Mouse (Mus musculus) liver, embryonic 16.5 days (tissue): ENCODE measurements around the gene Man2b1. TPM values are rescaled to one million over a fixed set of nuclear protein-coding genes. Genes with fewer than 3 reads are reported as not detected.
A peak's percentile ranks its signal among the peaks of the same experiment; 100 is the strongest.

Experiments used
- ATAC-seq: fragments of 200-750 bp; cut with Nextera tagmentation; 2 replicates; pipeline ENCODE4 v1.8.0; 2017; ENCODE audit warnings: low read depth, mild to moderate bottlenecking, moderate number of reproducible peaks, moderate library complexity
- H3K27ac ChIP-seq: fragments of 300-500 bp; sonication (generic); 2 replicates; pipeline ENCODE4 v1.5.1; 2014; ENCODE audit warnings: mild to moderate bottlenecking, low read length
- H3K27me3 ChIP-seq: fragments of 300-500 bp; sonication (generic); 2 replicates; pipeline ENCODE4 v1.6.1; 2014; ENCODE audit warnings: low read depth, low read length, mixed read lengths; ENCODE audit not compliant: control insufficient read depth, insufficient read depth
- H3K36me3 ChIP-seq: fragments of 300-500 bp; sonication (generic); 2 replicates; pipeline ENCODE4 v1.6.1; 2014; ENCODE audit warnings: mild to moderate bottlenecking; ENCODE audit not compliant: control insufficient read depth, insufficient read depth
- H3K4me1 ChIP-seq: fragments of 300-500 bp; sonication (generic); 2 replicates; pipeline ENCODE4 v1.6.1; 2014; ENCODE audit warnings: low read depth, low read length, mixed read lengths; ENCODE audit not compliant: control insufficient read depth
- H3K4me2 ChIP-seq: fragments of 300-500 bp; sonication (generic); 2 replicates; pipeline ENCODE4 v1.6.1; 2014; ENCODE audit warnings: low read depth, low read length, mixed read lengths
- H3K4me3 ChIP-seq: fragments of 300-500 bp; sonication (generic); 2 replicates; pipeline ENCODE4 v1.5.1; 2014; ENCODE audit warnings: low read depth, mild to moderate bottlenecking, low read length
- H3K9ac ChIP-seq: fragments of 300-500 bp; sonication (generic); 2 replicates; pipeline ENCODE4 v1.6.1; 2014; ENCODE audit warnings: low read depth, low read length
- H3K9me3 ChIP-seq: fragments of 300-500 bp; sonication (generic); replicated peaks from 2 replicates; pipeline ENCODE4 v1.6.1; 2016; ENCODE audit warnings: low read length; ENCODE audit not compliant: control insufficient read depth
- WGBS: fragments of 180-500 bp; shearing (Covaris S2); extraction: QIAGEN DNeasy Blood & Tissue Kit; methylation state at CpG from one replicate; pipeline ENCODE4 v1.1.7; 2014; ENCODE audit not compliant: insufficient replicate concordance; 5-methylcytosine and 5-hydroxymethylcytosine counted together
- polyA plus RNA-seq: library from polyadenylated mRNA; unstranded; fragments of >200 nt; fragmentation: Nextera tagmentation; extraction: Ambion mirVana; gene quantifications from 2 replicates; pipeline ENCODE4 v1.2.1, GENCODE M21; 2015

Man2b1 gene
- polyA plus RNA-seq, 1 experiment from 2014 or later, result 44.4 TPM

DNA sequence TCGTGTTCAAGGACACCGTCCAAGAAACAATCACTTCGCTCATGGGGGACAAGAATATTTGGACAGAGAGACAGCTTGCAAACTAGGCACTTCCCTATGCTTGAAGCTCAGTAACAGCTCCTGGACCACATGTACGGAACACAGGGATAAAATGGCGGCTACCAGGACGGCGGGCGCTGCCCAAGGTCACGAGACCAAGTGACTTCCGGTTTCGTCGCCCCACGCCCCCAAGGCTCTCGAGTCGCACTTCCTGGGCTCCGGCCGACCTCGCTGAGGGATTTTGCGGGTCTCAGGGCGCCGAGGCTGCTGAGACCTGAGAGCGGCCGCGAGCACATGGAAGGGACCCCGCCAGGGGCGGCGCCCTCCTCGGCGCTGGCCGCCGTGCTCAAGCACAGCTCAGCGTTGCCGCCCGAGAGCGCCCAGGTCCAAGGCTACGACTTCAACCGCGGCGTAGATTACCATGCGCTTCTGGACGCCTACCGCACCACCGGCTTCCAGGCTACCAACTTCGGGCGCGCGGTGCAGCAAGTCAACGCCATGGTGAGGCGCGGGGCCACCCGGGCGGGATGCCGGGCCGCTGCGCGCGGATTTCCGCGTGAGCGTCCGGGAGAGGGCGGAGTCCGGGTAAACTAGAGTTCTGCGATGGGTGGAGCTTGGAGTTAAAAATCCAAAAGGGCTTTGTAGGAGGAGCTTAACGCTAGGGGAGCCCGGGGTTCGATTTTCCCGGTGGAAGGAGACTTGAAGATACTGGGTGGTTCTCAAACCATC is 11.4 kb upstream of the Man2b1 start, which contains the start of gene Dhps:
Gene Dhps, plus strand, starts transcription at position 244 of the 768 bp plus-strand sequence.
- Histone ChIP-seq H3K4me2 (peak within 1 kb of the TSS; percentile 89), H3K27me3 (no peaks in the 10 kb centered on the region), H3K9me3 (no peaks in the 10 kb centered on the region), H3K27ac (peak within 1 kb of the TSS; percentile 92), H3K4me3 (peak within 1 kb of the TSS; percentile 96), H3K36me3 (peaks cover 18% of the 10 kb centered on the region), H3K4me1 (peaks cover 41% of the 10 kb centered on the region), H3K9ac (peak within 1 kb of the TSS; percentile 90)
- ATAC-seq, result peak; percentile 83
- WGBS, result under 1% methylated on average over 68 of the region's 68 CpGs

DNA sequence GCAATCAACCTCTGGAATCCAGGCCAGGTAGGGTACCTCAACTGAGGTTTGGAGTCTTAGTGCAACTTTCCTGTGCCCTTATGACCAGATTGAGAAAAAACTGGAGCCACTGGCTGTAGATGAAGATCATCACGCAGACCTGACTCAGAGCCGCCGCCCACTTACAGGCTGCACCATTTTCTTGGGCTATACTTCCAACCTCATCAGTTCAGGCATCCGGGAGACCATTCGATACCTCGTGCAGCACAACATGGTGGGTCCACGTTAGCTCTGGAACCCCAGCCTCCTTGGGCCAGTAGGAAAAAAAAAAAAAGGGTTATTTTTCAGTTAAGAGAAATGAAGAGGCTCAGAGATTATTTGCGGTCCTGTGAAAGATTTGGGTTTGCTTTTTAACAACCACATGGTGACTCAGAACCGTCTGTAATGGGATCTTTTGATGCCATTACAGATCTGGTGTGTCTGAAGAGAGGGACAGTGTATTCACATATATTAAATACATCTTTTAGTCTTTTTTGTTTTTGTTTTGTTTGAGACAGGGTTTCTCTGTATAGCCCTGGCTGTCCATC is 10.6 kb upstream of the Man2b1 start:
- Histone ChIP-seq H3K4me3 (peak overlapping the region; percentile 96), H3K36me3 (peaks cover 18% of the 10 kb centered on the region), H3K9me3 (no peaks in the 10 kb centered on the region), H3K9ac (peak overlapping the region; percentile 90), H3K27me3 (no peaks in the 10 kb centered on the region), H3K4me2 (peak overlapping the region; percentile 89), H3K4me1 (peaks cover 44% of the 10 kb centered on the region), H3K27ac (peak overlapping the region; percentile 92)
- ATAC-seq, result no peak
- 32% methylated on average over 9 of the region's 9 CpGs for WGBS

- Histone ChIP-seq H3K4me1 (peaks cover 44% of the 10 kb centered on the region), H3K9me3 (no peaks in the 10 kb centered on the region), H3K4me2 (no peak overlapping the region), H3K27me3 (no peaks in the 10 kb centered on the region), H3K36me3 (peaks cover 18% of the 10 kb centered on the region), H3K27ac (no peak overlapping the region), H3K4me3 (no peak overlapping the region), H3K9ac (no peak overlapping the region)
- no peak for ATAC-seq
- 87% methylated on average over 15 of the region's 15 CpGs for WGBS
Observed at GRCm38 (mm10) chr8:85073041-85073612, 9.9 kb upstream of the Man2b1 start.

DNA sequence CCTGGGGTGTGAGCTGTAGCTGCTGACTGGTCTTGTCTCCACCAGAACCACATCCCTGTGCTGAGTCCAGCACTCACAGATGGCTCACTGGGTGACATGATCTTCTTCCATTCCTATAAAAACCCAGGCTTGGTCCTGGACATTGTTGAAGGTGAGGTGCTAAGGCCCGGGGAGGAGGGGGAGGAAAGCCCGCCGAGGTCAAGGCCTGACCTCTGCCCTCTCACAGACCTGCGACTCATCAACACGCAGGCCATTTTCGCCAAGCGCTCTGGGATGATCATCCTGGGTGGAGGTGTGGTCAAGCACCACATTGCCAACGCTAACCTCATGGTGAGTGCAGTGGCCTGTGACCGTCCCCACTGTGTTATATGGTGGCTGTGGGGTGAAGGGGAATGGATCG is 8.9 kb upstream of the Man2b1 start:
- 79% methylated on average over 10 of the region's 10 CpGs for WGBS
- H3K36me3 ChIP-seq, result peaks cover 21% of the 10 kb centered on the region
- H3K27me3 ChIP-seq, result no peaks in the 10 kb centered on the region
- H3K9ac ChIP-seq, result no peak overlapping the region
- no peaks in the 10 kb centered on the region for H3K9me3 ChIP-seq
- no peak for ATAC-seq
- H3K27ac ChIP-seq, result peak overlapping the region; percentile 13; the same call in 1 of the 2 replicates
- H3K4me1 ChIP-seq, result peaks cover 47% of the 10 kb centered on the region
- H3K4me2 ChIP-seq, result no peak overlapping the region
- no peak overlapping the region for H3K4me3 ChIP-seq

DNA sequence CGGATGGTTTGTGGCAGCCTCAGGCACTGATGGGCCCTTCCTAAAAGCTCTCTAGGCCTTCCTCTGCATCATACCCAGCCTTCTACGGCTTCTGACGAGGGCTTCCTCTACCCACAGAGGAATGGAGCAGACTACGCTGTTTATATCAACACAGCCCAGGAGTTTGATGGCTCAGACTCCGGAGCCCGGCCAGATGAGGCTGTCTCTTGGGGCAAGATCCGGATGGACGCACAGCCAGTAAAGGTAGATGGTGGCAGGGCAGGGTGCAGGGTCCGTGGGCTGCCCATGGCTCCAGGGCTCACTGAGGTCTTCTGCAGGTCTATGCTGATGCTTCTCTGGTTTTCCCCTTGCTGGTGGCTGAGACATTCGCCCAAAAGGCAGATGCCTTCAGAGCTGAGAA is 8.5 kb upstream of the Man2b1 start:
- Histone ChIP-seq H3K27ac (peak overlapping the region; percentile 13), H3K4me1 (peaks cover 51% of the 10 kb centered on the region), H3K9me3 (no peaks in the 10 kb centered on the region), H3K27me3 (no peaks in the 10 kb centered on the region), H3K9ac (no peak overlapping the region), H3K4me3 (no peak overlapping the region), H3K4me2 (no peak overlapping the region), H3K36me3 (peaks cover 21% of the 10 kb centered on the region)
- no peak for ATAC-seq
- 84% methylated on average over 10 of the region's 10 CpGs for WGBS

GRCm38 (mm10) chr8:85076001-85076400 is 7.1 kb upstream of the Man2b1 start:
- peak overlapping the region; percentile 24 for H3K4me2 ChIP-seq
- peaks cover 21% of the 10 kb centered on the region for H3K36me3 ChIP-seq

DNA sequence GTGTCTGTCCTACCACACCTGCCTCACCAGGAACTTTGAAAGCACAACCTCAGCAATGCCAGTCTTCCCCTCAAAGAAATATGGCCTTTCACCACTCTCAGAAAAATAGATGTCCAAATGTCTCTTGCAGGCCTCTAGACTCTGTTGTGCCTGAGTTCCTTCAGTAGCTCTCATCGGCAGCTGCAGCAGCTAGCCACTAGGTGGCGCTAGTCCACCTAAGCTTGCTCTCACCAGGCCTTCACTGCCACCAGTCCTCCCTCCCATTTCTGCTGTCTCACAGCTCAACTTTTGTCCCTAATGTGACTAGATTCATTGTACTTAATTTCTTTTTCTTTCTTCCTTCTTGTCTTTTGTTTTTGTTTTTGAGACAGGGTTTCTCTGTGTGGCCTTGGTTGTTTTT is 6.1 kb upstream of the Man2b1 start:
- 0% methylated on average over 2 of the region's 2 CpGs for WGBS
- H3K9ac ChIP-seq, result peak overlapping the region; percentile 30; the same call in 1 of the 2 replicates
- peak overlapping the region; percentile 39; the same call in 1 of the 2 replicates for H3K27ac ChIP-seq

More at GRCm38 (mm10) chr8:85076001-85076400, 7.1 kb upstream of the Man2b1 start:
- Histone ChIP-seq H3K27ac (peak overlapping the region; percentile 22), H3K4me1 (peaks cover 47% of the 10 kb centered on the region), H3K27me3 (no peaks in the 10 kb centered on the region), H3K9me3 (no peaks in the 10 kb centered on the region), H3K9ac (no peak overlapping the region), H3K4me3 (no peak overlapping the region)
- 58% methylated on average over 9 of the region's 9 CpGs for WGBS
- peak; percentile 52 for ATAC-seq

DNA sequence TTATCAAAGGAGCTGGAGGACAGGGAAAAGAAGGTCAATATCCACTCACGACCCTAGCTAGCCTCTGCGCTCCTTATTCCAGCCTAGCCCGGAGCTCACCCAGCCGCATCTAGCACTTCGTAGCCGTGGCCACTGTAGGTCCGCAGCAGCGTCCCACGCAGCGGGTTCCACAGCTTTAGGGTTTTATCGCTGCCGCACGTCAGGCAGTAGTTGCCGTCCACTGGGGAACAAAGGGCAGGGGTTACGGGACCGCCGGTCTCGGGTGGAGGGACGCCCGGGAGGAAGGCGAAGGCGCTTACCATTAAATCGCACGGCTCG is 2.9 kb upstream of the Man2b1 start:
- ATAC-seq, result no peak
- WGBS, result under 1% methylated on average over 25 of the region's 25 CpGs
- H3K4me2 ChIP-seq, result peak overlapping the region; percentile 92
- no peaks in the 10 kb centered on the region for H3K9me3 ChIP-seq
- peaks cover 58% of the 10 kb centered on the region for H3K4me1 ChIP-seq
- H3K4me3 ChIP-seq, result peak overlapping the region; percentile 89
- peak overlapping the region; percentile 95 for H3K9ac ChIP-seq
- peaks cover 7% of the 10 kb centered on the region; the same call in 1 of the 2 replicates for H3K36me3 ChIP-seq
- H3K27me3 ChIP-seq, result no peaks in the 10 kb centered on the region
- peak overlapping the region; percentile 85 for H3K27ac ChIP-seq

More for the DNA sequence above, 6.1 kb upstream of the Man2b1 start:
- peaks cover 21% of the 10 kb centered on the region for H3K36me3 ChIP-seq
- H3K4me3 ChIP-seq, result no peak overlapping the region
- H3K9me3 ChIP-seq, result no peaks in the 10 kb centered on the region
- peak; percentile 38; the same call in 1 of the 2 replicates for ATAC-seq
- no peaks in the 10 kb centered on the region for H3K27me3 ChIP-seq
- H3K4me1 ChIP-seq, result peaks cover 53% of the 10 kb centered on the region
- H3K4me2 ChIP-seq, result no peak overlapping the region
